Mouse (Mus musculus) hindbrain, embryonic 12.5 days (tissue): Measurements from ENCODE around the gene Tmem51. TPM values are rescaled to one million over a fixed set of nuclear protein-coding genes. Genes with fewer than 3 reads are reported as not detected.

ENCODE experiments used
- ATAC-seq: fragments of 200-750 bp; cut with Nextera tagmentation; 2 replicates; pipeline ENCODE4 v1.8.0; 2017; ENCODE audit warnings: moderate TSS enrichment; ENCODE audit not compliant: low FRiP score
- H3K27ac ChIP-seq: fragments of 300-500 bp; sonication (generic); 2 replicates; pipeline ENCODE4 v1.5.1; 2016; ENCODE audit warnings: mild to moderate bottlenecking
- H3K27me3 ChIP-seq: fragments of 300-500 bp; sonication (generic); 2 replicates; pipeline ENCODE4 v1.6.1; 2016; ENCODE audit warnings: mild to moderate bottlenecking
- H3K36me3 ChIP-seq: fragments of 300-500 bp; sonication (generic); 2 replicates; pipeline ENCODE4 v1.6.1; 2016; ENCODE audit warnings: mild to moderate bottlenecking
- H3K4me1 ChIP-seq: fragments of 300-500 bp; sonication (generic); 2 replicates; pipeline ENCODE4 v1.6.1; 2016
- H3K4me2 ChIP-seq: fragments of 300-500 bp; sonication (generic); replicated peaks from 2 replicates; pipeline ENCODE4 v1.6.1; 2016; ENCODE audit warnings: mild to moderate bottlenecking
- H3K4me3 ChIP-seq: fragments of 300-500 bp; sonication (generic); 2 replicates; pipeline ENCODE4 v1.5.1; 2016; ENCODE audit warnings: mild to moderate bottlenecking
- H3K9ac ChIP-seq: fragments of 300-500 bp; sonication (generic); 2 replicates; pipeline ENCODE4 v1.6.1; 2016; ENCODE audit warnings: mild to moderate bottlenecking, moderate library complexity
- H3K9me3 ChIP-seq: fragments of 300-500 bp; sonication (generic); replicated peaks from 2 replicates; pipeline ENCODE4 v1.6.1; 2016; ENCODE audit warnings: mild to moderate bottlenecking
- WGBS: fragments of 180-500 bp; shearing (Covaris S2); methylation state at CpG from one replicate; pipeline ENCODE4 v1.1.7; 2016; 5-methylcytosine and 5-hydroxymethylcytosine counted together
- polyA plus RNA-seq: library from polyadenylated mRNA; unstranded; fragments of >200 nt; fragmentation: Nextera tagmentation; extraction: Ambion mirVana; gene quantifications from 2 replicates; pipeline ENCODE4 v1.2.1, GENCODE M21; 2016

Gene Tmem51
- polyA plus RNA-seq, 1 experiment from 2014 or later: 8.7 TPM

GRCm38 (mm10) chr4:142065270-142065669 lies 18.8 kb downstream of the Tmem51 start:
- 73% methylated on average over 8 of the region's 8 CpGs for WGBS
- Histone ChIP-seq H3K4me3 (no peak overlapping the region), H3K27ac (no peak overlapping the region), H3K27me3 (peaks cover 16% of the 10 kb centered on the region), H3K9me3 (no peaks in the 10 kb centered on the region), H3K36me3 (no peaks in the 10 kb centered on the region), H3K4me1 (peaks cover 21% of the 10 kb centered on the region), H3K4me2 (no peak overlapping the region), H3K9ac (no peak overlapping the region)
- no peak for ATAC-seq

- Histone ChIP-seq H3K4me1 (peaks cover 21% of the 10 kb centered on the region), H3K4me3 (no peak overlapping the region), H3K36me3 (no peaks in the 10 kb centered on the region), H3K27ac (no peak overlapping the region), H3K4me2 (no peak overlapping the region), H3K9me3 (no peaks in the 10 kb centered on the region), H3K9ac (no peak overlapping the region), H3K27me3 (peaks cover 15% of the 10 kb centered on the region)
- ATAC-seq: no peak
- WGBS: 86% methylated on average over 11 of the region's 11 CpGs
These were observed 19.4 kb downstream of the Tmem51 start for GRCm38 (mm10) chr4:142064582-142065228.

GRCm38 (mm10) chr4:142063057-142063534 lies 21.0 kb downstream of the Tmem51 start:
- Histone ChIP-seq H3K27me3 (peaks cover 7% of the 10 kb centered on the region; the same call in 1 of the 2 replicates), H3K4me2 (no peak overlapping the region), H3K9ac (no peak overlapping the region), H3K36me3 (no peaks in the 10 kb centered on the region), H3K27ac (no peak overlapping the region), H3K4me1 (peaks cover 13% of the 10 kb centered on the region), H3K9me3 (no peaks in the 10 kb centered on the region), H3K4me3 (no peak overlapping the region)
- ATAC-seq: no peak
- 88% methylated on average over 8 of the region's 8 CpGs for WGBS

DNA sequence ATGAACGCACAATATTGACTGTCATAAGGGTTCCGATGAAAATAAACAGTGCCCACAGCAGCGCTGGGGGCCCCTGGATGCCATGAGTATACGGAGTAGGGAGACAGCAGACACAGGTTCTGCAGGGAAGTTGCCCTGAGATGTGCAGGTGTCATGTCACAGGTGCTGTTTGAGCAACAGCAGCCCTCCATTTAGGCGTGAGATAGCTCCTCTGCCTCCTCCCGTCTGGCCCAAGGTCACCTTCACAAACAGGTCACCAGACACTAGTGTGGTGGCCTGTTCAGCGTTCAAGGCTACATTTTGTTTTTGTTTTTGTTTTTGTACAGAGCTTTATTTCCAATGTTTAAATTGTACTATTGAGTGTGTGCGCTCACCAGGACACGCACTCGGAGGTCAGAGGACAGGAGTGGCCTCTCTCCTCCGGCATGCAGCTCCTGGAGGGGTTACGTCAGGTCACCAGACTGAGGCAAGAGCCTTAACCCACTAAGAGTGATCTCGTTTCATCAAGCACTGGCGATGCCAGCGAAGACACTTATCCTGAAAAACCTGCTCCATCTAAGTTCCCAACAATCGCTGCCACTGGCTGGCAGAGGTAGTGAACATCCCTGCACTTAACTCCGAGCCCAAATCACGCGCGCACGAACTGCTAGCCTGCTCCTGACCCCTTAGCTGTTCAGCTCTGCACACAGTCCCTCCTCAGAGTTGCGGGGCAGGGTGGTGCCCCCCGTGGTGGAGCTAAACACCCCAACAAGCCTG lies 22.4 kb downstream of the Tmem51 start:
- no peak for ATAC-seq
- no peaks in the 10 kb centered on the region for H3K36me3 ChIP-seq
- no peak overlapping the region for H3K4me3 ChIP-seq
- H3K9me3 ChIP-seq: no peaks in the 10 kb centered on the region
- no peak overlapping the region for H3K9ac ChIP-seq
- peaks cover 11% of the 10 kb centered on the region for H3K4me1 ChIP-seq
- 77% methylated on average over 23 of the region's 23 CpGs for WGBS
- no peak overlapping the region for H3K27ac ChIP-seq
- peaks cover 7% of the 10 kb centered on the region; the same call in 1 of the 2 replicates for H3K27me3 ChIP-seq
- no peak overlapping the region for H3K4me2 ChIP-seq

DNA sequence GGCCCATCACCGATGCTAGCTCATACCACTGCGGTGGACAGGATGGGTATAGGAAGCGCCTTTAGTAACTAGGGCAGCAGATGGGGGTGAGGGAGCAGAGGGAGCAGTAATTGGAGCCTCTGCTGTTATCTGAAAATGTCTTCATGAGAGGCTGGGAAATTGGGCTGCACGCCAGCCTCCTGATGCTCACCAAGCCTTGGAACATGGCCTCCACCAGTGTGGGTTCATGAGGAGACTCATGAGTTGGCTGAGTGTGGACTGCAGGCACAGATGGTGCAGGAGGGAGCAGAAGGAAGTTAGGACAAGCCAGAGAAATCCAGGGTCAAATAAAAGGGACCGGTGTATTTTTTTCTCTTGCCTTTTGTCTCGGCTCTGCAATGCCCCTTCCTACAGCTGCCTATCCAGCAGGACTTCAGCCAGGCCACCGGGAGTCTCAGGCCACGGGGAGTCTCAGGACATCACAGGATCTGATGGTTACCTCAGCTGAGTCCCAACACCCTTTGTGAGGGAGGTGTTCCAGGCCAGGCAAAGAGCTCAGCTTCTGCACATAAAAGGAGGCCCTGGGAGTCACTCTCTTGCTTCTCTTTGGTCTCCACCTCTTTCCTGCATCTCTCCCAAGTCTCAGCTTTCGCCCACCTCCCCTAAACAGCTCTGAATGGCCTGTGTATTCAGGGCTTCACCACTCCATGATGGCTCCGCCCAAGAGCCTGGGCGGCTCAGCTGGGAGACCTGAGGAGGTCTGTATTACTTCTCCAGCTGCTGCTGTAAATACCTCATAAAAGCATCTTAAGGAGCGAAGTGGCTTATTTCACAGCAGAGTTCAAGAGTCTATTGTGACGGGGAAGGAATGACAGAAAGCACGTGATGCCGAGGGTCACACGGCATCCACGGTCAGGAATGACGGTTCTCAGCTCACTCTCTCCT lies 23.4 kb downstream of the Tmem51 start:
- 59% methylated on average over 18 of the region's 18 CpGs for WGBS
- H3K9ac ChIP-seq: no peak overlapping the region
- no peaks in the 10 kb centered on the region for H3K9me3 ChIP-seq
- H3K4me1 ChIP-seq: peaks cover 6% of the 10 kb centered on the region
- peaks cover 7% of the 10 kb centered on the region; the same call in 1 of the 2 replicates for H3K27me3 ChIP-seq
- ATAC-seq: no peak
- H3K27ac ChIP-seq: 0 out of 2 replicates have a peak overlapping the region, but pooled peaks have one; percentile 35
- no peaks in the 10 kb centered on the region for H3K36me3 ChIP-seq
- no peak overlapping the region for H3K4me2 ChIP-seq
- H3K4me3 ChIP-seq: no peak overlapping the region

DNA sequence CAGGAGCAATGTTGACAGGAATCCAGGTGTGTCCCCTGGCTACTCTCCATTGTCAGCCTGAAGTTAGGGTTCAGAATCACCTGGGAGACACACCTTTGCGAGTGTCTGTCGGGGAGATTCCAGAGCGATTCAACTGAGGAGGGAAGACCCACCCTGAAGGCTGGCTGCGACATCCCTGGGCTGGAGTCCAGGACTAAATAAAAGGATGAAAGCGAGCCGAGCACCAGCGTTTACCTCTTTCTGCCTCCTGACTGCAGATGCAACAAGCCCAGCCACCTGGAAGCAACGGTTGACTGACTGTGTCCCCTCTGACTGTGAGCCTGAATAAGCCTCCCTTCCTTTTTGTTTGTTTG lies 24.3 kb downstream of the Tmem51 start:
- Histone ChIP-seq H3K9me3 (no peaks in the 10 kb centered on the region), H3K4me1 (peaks cover 6% of the 10 kb centered on the region), H3K27me3 (peaks cover 4% of the 10 kb centered on the region; the same call in 1 of the 2 replicates), H3K27ac (no peak overlapping the region), H3K9ac (no peak overlapping the region), H3K4me3 (no peak overlapping the region), H3K36me3 (no peaks in the 10 kb centered on the region), H3K4me2 (no peak overlapping the region)
- ATAC-seq: no peak
- WGBS: 87% methylated on average over 8 of the region's 8 CpGs

GRCm38 (mm10) chr4:142059113-142059840 lies 24.8 kb downstream of the Tmem51 start:
- H3K9ac ChIP-seq: no peak overlapping the region
- no peak overlapping the region for H3K4me2 ChIP-seq
- no peaks in the 10 kb centered on the region for H3K9me3 ChIP-seq
- no peaks in the 10 kb centered on the region for H3K36me3 ChIP-seq
- H3K4me3 ChIP-seq: no peak overlapping the region
- no peak for ATAC-seq
- WGBS: 80% methylated on average over 13 of the region's 13 CpGs
- peaks cover 6% of the 10 kb centered on the region for H3K4me1 ChIP-seq
- H3K27ac ChIP-seq: no peak overlapping the region
- no peaks in the 10 kb centered on the region for H3K27me3 ChIP-seq

DNA sequence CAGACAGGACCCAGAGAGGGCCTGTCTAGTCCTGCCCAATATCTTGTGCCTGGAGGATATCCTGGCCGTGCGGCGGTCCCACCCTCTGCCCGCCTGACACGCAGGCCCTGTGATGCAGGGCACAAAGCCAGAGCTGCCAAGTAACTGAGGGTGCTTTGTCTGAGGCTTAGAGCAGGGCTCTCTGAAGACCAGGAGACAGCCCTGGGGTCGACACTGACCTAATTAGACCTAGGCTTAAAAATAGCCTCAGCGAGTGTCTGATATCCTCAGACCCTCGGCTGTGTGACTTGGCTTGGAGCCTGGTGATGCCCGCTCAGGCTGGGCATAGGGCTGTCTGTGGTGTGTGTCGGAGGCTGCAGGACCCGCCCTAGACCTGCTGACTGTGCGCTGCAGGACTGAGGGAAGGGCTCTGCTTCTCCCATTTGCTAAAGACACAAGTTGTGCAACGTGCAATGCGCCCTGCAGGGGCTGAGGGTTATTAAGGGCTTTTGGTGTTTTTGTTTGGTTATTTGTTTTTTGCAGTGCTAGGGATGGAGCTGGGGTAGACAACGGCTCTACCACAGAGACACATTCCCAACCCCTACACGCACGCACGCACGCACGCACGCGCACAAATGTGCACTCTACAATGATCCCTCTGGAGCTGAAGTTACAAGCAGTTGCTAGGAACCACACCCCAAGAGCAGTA lies 26.4 kb downstream of the Tmem51 start:
- Histone ChIP-seq H3K36me3 (no peaks in the 10 kb centered on the region), H3K4me3 (no peak overlapping the region), H3K27ac (no peak overlapping the region), H3K9ac (no peak overlapping the region), H3K4me2 (no peak overlapping the region), H3K27me3 (no peaks in the 10 kb centered on the region), H3K9me3 (no peaks in the 10 kb centered on the region), H3K4me1 (peaks cover 9% of the 10 kb centered on the region)
- WGBS: 88% methylated on average over 22 of the region's 22 CpGs
- no peak for ATAC-seq

GRCm38 (mm10) chr4:142055600-142055999 lies 28.5 kb downstream of the Tmem51 start:
- 80% methylated on average over 8 of the region's 8 CpGs for WGBS
- Histone ChIP-seq H3K4me2 (no peak overlapping the region), H3K4me3 (no peak overlapping the region), H3K27me3 (no peaks in the 10 kb centered on the region), H3K36me3 (no peaks in the 10 kb centered on the region), H3K9me3 (no peaks in the 10 kb centered on the region), H3K9ac (no peak overlapping the region), H3K27ac (no peak overlapping the region), H3K4me1 (peaks cover 4% of the 10 kb centered on the region)
- no peak for ATAC-seq

GRCm38 (mm10) chr4:142054580-142054979 lies 29.5 kb downstream of the Tmem51 start:
- no peaks in the 10 kb centered on the region for H3K27me3 ChIP-seq
- no peak overlapping the region for H3K9ac ChIP-seq
- H3K4me1 ChIP-seq: peaks cover 2% of the 10 kb centered on the region; the same call in 1 of the 2 replicates
- no peaks in the 10 kb centered on the region for H3K9me3 ChIP-seq
- no peak overlapping the region for H3K4me3 ChIP-seq
- no peaks in the 10 kb centered on the region for H3K36me3 ChIP-seq
- no peak for ATAC-seq
- no peak overlapping the region for H3K4me2 ChIP-seq
- H3K27ac ChIP-seq: no peak overlapping the region
- 83% methylated on average over 11 of the region's 11 CpGs for WGBS
